Mouse (Mus musculus): ENCODE measurements around the gene Glod4. TPM values are rescaled to one million over a fixed set of nuclear protein-coding genes. Genes with fewer than 3 reads are reported as not detected.

The Glod4 gene
- polyA plus RNA-seq, 2 experiments from 2014 or later: 82.6 to 96.9 TPM

DNA sequence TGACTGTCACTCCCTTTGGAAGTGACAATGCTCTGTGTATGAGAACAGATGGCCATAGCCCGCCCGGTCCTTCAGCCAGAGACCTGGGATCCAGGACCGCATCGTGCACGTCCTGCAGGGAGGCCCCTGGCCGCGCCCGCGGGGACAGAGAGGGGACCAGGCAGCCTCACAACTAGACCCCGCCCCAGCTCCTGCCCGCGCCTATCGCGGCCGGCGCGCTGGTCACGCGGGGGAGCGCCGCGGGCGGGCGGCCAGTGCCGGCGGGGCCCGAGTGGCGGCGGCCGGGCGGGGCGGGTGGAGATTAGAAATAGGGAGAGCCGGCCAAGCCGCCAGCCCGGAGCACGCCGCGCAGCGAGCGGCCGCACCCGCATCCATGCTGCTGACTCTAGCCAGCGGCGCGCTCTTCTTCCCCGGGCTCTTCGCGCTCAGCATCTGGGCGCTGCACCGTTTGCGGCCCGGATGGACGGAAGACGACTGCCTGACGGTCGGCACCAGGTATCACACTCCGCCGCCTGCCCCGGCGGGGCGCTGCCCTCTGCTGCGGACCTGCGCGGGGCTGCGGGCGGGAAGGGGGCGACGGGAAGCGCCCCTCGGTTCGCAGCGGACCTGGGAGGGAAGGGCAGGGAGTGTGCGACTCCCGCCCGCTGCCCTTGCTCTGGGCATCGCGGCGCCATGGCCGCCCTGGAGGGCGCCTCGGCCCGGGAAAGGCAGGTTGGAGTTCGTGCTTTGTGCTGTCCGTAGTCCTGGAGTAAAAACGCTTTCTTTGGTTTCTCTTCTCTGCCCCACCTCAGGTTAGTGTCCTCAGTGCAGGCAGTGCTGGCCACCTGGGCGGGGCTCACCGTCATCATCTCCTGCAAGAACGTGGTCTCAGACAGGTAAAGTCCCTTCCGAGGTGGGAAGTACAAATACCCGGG lies 41.5 kb downstream of the Glod4 start:
- ATAC-seq: peak; percentile 65

DNA sequence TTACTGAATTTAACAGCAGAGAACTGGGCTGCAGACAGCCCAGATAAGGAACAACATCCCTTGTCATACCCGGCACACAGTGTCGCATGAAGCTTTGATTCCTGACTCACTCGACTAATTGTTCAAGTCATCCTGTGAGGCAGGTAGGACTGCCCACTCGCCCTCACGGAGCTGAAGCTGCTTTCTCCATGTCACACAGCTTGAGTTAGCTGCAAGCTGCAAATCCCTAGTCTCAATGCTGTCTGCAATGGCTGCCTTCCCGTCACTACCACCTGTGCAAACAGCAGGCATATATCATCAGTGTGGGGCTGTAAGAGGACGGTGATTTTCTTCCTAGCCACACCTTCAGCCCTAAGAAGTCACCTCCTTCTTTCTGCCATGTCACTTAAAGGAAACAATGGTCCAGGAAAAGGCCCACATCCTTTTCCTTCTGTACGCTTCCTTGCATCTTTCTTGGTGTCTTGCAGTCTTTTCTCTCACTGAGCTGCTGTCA lies 46.5 kb downstream of the Glod4 start:
- no peak for ATAC-seq

DNA sequence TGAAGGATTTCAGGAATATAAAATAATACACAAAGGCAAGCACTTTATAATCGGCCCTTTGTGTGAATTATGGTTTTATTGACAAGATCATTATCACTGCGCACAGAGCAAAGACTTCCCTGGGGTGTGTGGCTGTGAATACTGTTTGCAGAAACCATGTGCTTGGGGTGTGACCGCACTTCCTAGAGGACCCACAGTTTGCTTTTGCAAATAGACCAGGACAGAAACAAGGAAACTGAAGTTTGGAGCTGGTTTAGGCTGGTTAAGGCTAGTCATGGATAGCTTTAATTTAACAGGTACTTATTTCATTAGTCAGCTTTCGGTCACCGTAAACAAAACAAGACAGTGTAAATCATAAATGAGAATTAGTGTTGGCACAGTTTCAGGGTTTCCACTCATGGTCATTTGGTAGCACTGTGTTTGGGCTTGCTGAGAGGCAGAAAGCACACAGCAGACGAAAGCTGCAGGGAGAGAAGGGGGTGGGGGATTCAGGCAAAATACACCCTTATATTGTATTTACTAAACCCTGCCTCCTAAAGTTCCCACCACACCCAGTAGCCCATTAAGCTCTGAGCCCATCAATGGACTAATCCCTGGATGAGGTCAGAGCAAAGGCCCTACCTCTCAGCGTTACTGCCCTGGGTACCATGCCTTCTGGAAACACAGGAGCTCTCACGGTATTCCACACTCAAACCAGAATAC lies 47.1 kb downstream of the Glod4 start:
- no peak for ATAC-seq

DNA sequence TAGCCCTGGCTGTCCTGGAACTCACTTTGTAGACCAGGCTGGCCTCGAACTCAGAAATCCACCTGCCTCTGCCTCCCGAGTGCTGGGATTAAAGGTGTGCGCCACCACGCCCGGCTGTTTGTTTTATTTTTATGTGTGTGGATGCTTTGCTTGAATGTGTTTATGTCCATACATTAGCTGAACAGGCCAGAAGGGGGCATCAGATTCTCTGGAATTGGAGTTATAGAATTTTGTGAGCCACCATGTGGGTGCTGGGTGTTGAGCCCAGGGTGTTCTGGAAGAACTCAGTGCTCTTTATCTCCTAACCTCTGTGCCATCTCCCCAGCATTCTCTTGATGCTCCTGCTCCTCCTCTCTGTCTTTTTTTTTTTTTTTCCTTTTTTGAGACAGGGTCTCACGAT lies 56.6 kb downstream of the Glod4 start:
- no peak for ATAC-seq

DNA sequence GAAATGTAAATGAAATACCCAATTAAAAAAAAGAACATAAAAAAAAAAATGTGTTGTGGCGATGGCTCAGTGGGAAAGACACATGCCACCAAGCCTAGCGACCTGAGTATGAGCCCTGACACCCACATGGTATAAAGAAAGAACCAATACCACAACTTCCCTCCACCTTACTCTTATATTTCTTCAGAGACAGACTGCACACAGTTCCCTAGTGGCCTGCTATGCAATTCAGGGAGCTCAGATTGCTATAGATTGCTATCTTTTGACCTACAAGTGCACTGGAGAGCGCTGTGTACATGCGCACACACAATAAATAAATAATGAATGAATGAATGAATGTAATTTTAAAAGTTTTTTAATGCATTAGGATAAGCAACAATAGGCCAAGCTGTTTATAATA lies 59.8 kb downstream of the Glod4 start:
- no peak for ATAC-seq

DNA sequence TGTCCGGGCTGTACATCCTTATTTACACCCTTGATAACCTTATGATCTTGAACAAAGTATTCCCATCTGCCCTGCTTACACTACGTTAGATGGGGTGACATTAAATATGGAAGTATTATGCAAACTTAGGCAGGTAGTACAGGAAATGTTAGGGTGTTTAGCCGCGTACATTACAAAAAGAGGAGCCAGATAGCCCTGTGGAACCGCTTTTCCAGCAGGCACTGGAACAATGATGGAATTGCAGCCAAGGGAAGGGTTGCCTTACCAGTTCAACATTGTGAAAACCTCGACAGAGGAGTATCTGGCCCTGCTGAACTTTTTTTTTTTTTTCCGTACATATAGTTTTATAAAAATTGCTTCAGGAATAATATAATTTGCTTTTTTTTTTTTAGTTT lies 63.4 kb downstream of the Glod4 start:
- no peak for ATAC-seq

DNA sequence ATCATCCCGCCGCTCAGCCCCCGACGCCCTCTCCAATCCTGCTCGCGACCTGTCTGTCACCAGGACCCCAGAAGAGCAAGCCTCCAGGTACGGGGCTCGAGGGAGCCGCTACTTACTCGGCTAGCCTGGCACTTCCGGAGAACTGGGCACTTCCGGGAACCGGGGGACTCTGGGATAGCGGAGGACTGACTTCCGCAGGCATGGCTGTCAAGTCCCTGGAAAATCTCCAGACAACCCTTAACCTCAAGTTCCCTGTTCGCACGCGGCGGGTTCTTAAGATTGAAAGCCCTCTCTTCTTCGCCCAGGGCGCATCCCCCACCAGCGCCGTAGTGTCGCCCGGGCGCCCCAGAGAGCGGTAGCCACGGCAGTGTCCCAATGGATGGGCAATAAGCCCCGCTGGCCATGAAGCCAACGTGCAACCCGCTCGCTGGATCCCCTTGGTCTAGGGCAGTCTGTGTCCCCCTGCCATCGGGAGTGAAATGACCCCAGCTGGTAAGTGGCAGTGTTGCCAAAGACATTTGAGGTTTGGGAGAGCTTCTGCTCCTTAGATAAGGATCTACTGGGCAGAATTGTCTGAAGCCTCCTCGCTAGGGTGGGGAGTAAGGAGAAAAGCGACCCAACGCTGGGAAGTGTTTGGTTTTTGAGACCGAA lies 63.9 kb downstream of the Glod4 start, which contains the start of the genes Vps53 and Fam57a:
Gene Vps53, minus strand, starts transcription at position 153 of the 651 bp plus-strand sequence.
Gene Fam57a, plus strand, starts transcription at position 177 of the 651 bp plus-strand sequence.
- peak; percentile 83 for ATAC-seq

DNA sequence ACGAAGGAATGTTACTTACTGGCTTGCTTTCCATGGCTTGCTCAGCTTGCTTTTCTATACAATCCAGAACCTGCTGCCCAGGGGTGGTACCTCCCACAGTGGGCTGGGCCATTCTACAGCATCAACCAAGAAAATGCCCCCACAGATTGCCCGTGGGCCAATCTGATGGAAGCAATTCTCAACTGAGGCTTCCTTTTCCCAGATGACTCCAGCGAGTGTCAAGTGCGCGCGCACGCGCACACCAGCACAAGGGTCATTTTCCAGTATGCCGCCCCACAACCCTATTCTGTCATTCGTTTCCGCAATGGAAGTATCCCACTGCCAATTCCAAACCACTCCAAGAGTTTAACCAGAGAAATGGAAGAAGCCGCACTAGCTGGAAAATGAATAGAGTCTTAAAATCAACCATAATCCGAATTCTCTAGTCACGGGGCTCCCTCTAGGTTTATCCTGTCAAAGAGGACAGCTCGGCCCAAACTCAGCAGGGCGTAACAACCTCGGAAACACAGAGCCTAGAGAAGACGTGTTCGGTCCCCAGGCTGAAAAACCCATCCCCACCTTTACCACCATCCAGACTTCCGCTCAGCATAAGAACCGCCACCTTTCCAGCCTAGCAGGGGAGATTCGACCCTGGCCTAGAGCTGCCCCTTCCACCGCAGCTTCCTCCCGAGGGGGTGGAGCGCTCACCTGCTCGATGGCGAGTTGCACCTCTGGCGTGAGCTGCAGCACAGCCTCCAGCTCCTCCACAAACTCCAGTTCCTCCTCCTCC lies 64.6 kb downstream of the Glod4 start:
- peak; percentile 82 for ATAC-seq

DNA sequence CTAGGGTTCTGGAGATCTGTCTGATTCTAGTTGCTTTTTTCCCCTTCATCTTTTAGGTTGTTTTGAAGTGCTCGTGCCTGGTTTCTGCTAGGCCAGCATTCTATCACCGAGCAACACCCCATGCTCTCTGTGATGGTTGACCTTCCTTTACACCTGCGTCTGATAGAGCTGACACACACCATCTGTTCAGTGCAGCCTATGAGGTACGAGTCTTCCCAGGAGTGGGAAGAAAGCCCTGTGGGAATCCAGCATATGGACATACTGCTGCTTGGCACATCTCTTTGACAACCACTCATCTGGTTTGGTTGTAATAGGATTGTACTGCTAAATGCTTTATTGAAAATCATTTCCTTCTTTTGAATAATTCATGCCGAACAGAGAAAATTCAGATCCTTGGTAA lies 73.3 kb downstream of the Glod4 start:
- no peak for ATAC-seq

DNA sequence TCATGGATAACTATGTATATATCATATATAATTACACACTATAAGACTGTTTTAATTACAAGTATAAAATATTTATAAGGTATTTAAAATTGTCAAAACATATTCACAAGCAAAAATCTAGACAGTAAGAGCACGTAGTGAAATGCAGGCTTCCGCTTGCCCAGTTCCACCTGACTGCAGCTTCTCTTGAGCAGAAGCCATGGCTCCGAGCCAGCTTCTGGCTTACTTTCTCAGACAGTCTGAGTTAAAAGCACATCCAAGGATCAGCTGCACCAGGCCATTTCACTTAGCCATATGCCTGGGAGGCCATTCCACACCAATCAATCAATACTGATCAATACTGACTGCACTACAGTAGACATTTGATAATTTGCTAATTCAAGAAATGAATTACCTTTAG lies 74.5 kb downstream of the Glod4 start:
- no peak for ATAC-seq

DNA sequence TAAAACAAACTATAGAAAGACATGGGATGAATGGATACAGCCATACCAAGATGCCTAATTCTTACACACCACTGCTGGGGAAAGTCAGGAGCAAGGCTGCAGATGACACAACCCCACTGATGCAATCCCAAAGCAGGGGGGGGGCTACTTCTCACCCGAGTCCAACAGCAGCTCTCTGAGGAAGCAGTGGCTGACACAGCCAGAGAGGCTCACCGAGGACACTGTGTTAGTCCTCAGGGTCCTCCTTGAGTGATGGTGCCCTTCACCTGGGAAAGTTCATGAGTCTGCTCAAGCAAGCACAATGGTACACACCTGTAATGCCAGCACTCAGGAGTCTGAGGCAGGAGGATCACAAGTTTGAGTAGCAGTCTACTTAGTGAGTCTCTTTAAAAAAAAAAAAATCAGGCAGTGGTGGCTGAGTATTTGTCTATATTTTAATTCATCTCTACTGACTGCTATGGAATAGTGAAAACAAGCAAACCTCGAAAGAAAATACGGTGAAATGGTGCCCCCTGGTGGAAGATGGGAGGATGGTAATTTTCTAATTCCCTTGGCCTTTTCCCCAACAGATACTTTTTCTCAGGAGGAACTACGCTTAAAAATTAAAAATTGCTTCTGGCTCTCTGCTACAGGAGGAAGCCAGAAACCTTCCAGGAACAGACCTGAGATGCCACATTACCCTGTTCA lies 76.3 kb downstream of the Glod4 start:
- no peak for ATAC-seq

DNA sequence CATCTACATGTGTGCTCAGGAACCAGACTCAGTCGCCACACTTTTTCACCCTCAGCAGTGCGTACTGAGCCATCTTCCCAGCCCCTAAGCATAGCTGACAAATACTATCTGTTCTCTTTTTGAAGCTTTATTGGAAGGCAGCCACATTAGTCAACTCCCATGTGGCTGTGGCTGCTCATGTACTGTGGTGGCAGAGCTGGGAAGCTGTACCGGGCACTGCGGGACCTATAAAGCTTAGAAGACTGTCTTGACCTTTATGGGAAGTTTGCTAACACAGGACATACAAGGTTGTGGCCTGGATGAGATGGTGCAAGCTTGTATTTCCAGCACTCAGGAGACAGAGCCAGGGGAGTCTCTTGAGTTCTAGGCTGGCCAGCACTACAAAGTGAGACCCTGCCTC lies 76.9 kb downstream of the Glod4 start:
- no peak for ATAC-seq

DNA sequence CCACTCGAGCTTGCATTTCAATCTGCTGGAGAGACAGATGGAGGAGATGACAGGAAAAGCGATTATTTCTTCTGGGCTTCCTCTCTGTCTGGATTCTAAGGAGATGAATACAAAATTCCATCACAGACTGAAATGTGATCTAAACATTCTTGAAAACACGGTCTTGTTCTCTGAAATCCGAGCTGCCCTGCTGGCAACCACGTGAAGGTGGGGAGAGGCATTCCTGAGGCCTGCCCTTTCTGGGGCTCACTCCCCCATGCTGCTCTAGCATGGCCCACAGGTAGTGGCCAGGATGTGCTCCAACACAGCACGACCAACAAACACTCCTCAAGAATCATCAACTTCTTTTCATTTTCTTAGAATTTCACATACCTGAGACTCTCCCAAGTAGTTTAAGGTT lies 83.3 kb downstream of the Glod4 start:
- no peak for ATAC-seq

DNA sequence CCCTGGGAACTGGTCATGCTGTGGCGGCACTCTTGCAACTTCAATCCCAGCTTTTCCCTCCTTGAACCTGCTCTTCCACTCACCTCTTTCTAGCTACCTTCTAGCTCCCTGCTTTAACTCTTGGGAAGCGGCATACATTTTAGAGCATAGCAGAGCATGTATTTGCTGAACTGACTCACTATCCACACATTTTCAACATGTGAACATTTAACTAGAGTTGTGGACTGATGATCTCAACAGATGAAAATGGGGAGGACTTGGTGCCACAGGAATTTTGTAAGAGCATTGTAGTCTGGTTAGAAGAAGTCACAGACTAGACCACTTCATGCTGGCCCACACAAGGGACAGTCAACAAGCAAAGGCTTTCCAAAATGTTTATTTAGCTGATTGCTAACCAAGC lies 85.2 kb downstream of the Glod4 start:
- no peak for ATAC-seq

DNA sequence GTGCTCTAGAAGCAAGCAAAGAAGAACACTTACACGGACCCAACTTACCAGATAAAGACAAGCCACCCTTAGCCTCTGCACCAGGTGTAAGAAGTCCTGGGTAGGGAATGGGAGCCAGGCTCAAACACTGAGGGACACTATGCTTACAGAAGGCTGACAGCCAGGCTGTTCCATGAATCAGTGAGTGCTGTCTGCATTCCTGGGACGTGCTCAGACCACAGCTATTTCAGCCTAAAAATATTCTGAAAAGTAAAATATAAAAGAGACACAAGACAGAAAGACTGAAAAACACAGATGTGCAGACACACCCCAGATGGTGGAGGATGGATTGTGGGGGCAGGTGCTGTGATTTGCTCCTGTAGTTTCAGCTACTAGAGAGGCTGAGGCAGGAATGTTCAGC lies 88.7 kb downstream of the Glod4 start:
- ATAC-seq: no peak

DNA sequence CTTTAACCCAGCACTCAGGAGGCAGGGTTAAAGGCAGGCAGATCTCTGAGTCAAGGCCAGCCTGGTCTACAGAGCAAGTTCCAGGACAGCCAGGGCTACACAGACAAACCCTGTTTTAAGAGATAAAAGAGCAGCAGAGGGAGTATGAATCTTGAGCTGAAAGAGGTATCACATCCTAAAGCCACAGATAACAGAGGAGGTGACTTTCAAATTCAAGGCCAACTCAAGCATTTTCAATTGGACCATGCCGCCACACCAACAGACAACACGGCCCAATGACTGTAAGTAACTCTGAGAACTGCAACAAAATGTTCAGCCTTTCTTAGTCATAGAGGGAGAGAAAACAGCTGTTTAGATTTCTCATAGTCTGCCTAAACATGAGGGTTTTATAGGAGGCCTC lies 89.3 kb downstream of the Glod4 start:
- ATAC-seq: no peak

DNA sequence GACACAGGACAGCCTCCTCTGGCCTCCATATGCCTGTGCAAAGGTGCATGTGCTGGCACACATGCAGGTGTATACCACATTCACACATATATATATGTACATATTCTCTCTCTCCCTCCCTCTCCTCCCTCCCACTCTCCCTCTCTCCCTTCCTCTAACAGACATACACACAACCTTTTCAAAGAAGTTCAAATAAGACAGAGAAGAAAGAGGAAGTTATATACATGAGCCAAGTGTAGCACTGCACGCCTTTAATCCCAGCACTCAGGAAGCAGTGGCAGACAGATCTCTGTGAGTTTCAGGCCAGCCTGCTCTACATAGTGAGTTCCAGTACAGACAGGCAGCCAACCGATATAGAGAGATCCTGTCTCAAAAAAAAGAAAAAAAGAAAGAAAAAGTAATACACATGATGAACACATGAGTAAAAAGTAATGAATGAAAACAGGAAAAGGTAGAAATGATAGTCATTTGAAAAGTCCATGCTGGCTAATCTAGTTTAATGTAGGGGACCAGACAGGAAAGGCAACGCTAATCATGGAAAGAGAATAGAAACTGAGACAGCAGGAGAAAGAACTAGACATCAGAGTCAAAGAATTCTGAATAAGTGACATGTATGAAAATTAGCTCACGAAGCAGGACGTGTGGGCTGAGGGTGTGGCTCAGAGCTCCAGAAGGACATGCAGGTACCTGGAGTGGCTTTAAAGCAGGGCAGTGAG lies 90.1 kb downstream of the Glod4 start:
- ATAC-seq: no peak

DNA sequence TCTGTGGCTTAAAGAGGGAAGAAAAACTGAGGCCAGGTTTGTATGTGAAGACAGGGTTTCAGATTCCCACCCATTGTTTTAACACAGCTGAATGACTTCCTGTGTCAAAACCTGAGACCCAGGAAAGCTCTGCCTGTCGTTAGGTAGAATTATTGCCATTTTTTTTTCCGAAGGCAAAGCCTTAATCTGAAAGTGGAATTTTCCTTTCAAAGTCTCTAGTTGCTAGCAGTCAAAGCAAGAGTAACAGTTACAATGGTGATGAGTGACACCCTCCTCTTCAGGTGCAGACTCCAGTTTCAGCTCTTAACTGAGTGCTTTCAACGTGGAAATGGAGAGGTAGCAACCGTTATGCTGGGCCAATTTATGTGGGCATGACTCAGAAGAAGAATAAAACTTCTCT lies 92.5 kb downstream of the Glod4 start:
- no peak for ATAC-seq

DNA sequence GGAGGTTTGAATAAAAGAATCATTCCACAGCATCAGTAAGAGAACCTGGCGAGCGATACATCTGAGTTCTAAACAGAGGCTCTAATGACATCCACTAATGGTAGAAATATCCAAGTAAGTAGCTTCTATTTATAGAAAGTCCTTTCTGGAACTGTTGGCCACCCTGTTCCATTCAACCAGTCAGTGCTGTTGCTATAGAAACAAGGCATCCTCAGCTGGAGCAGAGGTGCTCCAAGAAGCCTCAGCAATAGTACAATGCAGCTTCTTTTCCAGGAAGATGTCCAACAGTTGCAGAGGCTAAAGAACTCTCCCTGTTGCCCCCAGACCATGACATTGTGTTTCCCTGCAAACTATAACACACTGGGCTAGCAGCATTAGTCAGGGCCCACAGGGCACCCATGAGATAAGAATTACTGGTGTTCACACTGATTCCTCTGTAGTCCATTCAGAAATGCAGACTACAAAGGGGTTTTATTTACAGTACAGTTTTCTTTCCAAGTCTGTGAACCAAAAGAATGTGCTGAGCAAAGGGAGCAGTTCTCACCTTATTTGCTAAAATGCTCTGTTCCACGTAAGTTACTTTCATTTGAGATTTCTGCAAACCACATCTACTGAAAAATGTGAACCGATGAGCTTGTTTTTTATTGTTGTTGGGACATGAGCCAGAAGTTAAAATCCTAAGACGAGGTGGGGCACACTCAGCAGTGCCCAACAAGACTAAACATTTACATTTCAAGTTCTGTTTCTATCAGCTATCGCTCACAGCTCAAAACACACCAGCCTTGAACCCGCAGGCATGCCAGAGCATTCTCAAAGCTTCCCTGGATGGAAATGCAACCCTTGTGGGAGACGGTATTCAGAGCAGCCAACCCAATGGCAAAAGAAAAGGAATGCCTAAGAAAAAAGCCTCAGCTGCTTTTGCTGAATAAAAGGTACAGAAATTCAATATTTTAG lies 95.2 kb downstream of the Glod4 start:
- no peak for ATAC-seq

All from activated CD4-positive, CD25-positive, alpha-beta regulatory T cell, adult 4 months (primary cell).